Mouse (Mus musculus) embryonic facial prominence, embryonic 15.5 days (tissue): ENCODE results near the gene Bnip2. TPM values are rescaled to one million over a fixed set of nuclear protein-coding genes. Genes with fewer than 3 reads are reported as not detected.

Source experiments
- ATAC-seq: fragments of 200-750 bp; cut with Nextera tagmentation; 2 replicates; pipeline ENCODE4 v1.8.0; 2017; ENCODE audit warnings: low read depth, moderate TSS enrichment; ENCODE audit not compliant: insufficient number of reproducible peaks, low FRiP score, low TSS enrichment
- H3K27ac ChIP-seq: fragments of 300-500 bp; sonication (generic); replicated peaks from 2 replicates; pipeline ENCODE4 v1.5.1; 2015; ENCODE audit warnings: mild to moderate bottlenecking, inconsistent platforms
- H3K27me3 ChIP-seq: fragments of 300-500 bp; sonication (generic); 2 replicates; pipeline ENCODE4 v1.6.1; 2015; ENCODE audit warnings: inconsistent platforms
- H3K36me3 ChIP-seq: fragments of 300-500 bp; sonication (generic); 2 replicates; pipeline ENCODE4 v1.6.1; 2015; ENCODE audit warnings: mild to moderate bottlenecking, inconsistent platforms
- H3K4me1 ChIP-seq: fragments of 300-500 bp; sonication (generic); 2 replicates; pipeline ENCODE4 v1.6.1; 2015; ENCODE audit warnings: inconsistent platforms
- H3K4me2 ChIP-seq: fragments of 300-500 bp; sonication (generic); replicated peaks from 2 replicates; pipeline ENCODE4 v1.6.1; 2015; ENCODE audit warnings: mild to moderate bottlenecking, inconsistent platforms
- H3K4me3 ChIP-seq: fragments of 300-500 bp; sonication (generic); replicated peaks from 2 replicates; pipeline ENCODE4 v1.5.1; 2015; ENCODE audit warnings: mild to moderate bottlenecking, inconsistent platforms
- H3K9ac ChIP-seq: fragments of 300-500 bp; sonication (generic); 2 replicates; pipeline ENCODE4 v1.6.1; 2015; ENCODE audit warnings: inconsistent platforms
- H3K9me3 ChIP-seq: fragments of 300-500 bp; sonication (generic); replicated peaks from 2 replicates; pipeline ENCODE4 v1.6.1; 2016; ENCODE audit warnings: inconsistent platforms
- WGBS: fragments of 180-500 bp; shearing (Covaris S2); methylation state at CpG from one replicate; pipeline ENCODE4 v1.1.7; 2015; 5-methylcytosine and 5-hydroxymethylcytosine counted together
- polyA plus RNA-seq: library from polyadenylated mRNA; unstranded; fragments of >200 nt; fragmentation: Nextera tagmentation; extraction: Ambion mirVana; gene quantifications from 2 replicates; pipeline ENCODE4 v1.2.1, GENCODE M21; 2015

Gene Bnip2
- polyA plus RNA-seq, 1 experiment from 2014 or later: 104 TPM

GRCm38 (mm10) chr9:70048751-70049415 lies 59.6 kb downstream of the Bnip2 start:
- H3K4me1 ChIP-seq: peaks cover 17% of the 10 kb centered on the region
- H3K9me3 ChIP-seq: no peaks in the 10 kb centered on the region
- WGBS: 43% methylated on average over 6 of the region's 6 CpGs
- no peak overlapping the region for H3K4me3 ChIP-seq
- no peaks in the 10 kb centered on the region for H3K36me3 ChIP-seq
- no peak for ATAC-seq
- H3K9ac ChIP-seq: no peak overlapping the region
- no peaks in the 10 kb centered on the region for H3K27me3 ChIP-seq
- H3K27ac ChIP-seq: no peak overlapping the region
- no peak overlapping the region for H3K4me2 ChIP-seq

- WGBS: 28% methylated on average over 3 of the region's 3 CpGs
- H3K4me1 ChIP-seq: peaks cover 17% of the 10 kb centered on the region
- ATAC-seq: no peak
- H3K4me2 ChIP-seq: 0 out of 2 replicates have a peak overlapping the region, but pooled peaks have one; percentile 12
- no peaks in the 10 kb centered on the region for H3K36me3 ChIP-seq
- no peak overlapping the region for H3K4me3 ChIP-seq
- H3K27ac ChIP-seq: no peak overlapping the region
- no peaks in the 10 kb centered on the region for H3K27me3 ChIP-seq
- H3K9me3 ChIP-seq: no peaks in the 10 kb centered on the region
- no peak overlapping the region for H3K9ac ChIP-seq
Observed at GRCm38 (mm10) chr9:70049416-70049783, 60.1 kb downstream of the Bnip2 start.

- ATAC-seq: no peak
- no peak overlapping the region for H3K9ac ChIP-seq
- no peaks in the 10 kb centered on the region for H3K36me3 ChIP-seq
Observed at GRCm38 (mm10) chr9:70049839-70050238, 60.6 kb downstream of the Bnip2 start.

DNA sequence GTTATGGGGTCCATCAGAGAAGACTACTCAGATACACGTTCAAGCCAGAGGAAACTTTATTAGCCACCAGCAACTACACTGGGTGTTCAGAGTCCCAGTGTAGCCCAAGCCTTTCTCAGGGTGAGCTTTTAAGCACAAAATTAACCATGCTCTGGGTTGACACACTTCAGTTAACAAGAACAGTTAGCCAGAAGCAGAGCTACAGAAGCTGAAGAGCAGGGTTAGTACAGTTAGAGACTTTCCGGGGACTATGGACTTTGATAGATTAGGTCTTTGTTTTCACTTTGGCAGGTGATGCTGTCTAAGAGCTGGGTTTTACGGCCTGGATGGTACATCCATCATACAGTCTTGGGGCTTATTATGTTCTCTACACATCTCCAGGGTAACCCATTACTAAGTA lies 63.5 kb downstream of the Bnip2 start:
- Histone ChIP-seq H3K4me2 (no peak overlapping the region), H3K4me1 (peaks cover 17% of the 10 kb centered on the region), H3K27me3 (no peaks in the 10 kb centered on the region), H3K36me3 (no peaks in the 10 kb centered on the region), H3K9me3 (no peaks in the 10 kb centered on the region), H3K27ac (no peak overlapping the region), H3K4me3 (no peak overlapping the region), H3K9ac (no peak overlapping the region)
- WGBS: 80% methylated on average over 3 of the region's 3 CpGs
- ATAC-seq: no peak

More at GRCm38 (mm10) chr9:70049839-70050238, 60.6 kb downstream of the Bnip2 start:
- H3K27ac ChIP-seq: no peak overlapping the region
- no peaks in the 10 kb centered on the region for H3K9me3 ChIP-seq
- 9% methylated on average over 8 of the region's 8 CpGs for WGBS
- no peaks in the 10 kb centered on the region for H3K27me3 ChIP-seq
- H3K4me2 ChIP-seq: 0 out of 2 replicates have a peak overlapping the region, but pooled peaks have one; percentile 12
- peaks cover 17% of the 10 kb centered on the region for H3K4me1 ChIP-seq
- H3K4me3 ChIP-seq: no peak overlapping the region

DNA sequence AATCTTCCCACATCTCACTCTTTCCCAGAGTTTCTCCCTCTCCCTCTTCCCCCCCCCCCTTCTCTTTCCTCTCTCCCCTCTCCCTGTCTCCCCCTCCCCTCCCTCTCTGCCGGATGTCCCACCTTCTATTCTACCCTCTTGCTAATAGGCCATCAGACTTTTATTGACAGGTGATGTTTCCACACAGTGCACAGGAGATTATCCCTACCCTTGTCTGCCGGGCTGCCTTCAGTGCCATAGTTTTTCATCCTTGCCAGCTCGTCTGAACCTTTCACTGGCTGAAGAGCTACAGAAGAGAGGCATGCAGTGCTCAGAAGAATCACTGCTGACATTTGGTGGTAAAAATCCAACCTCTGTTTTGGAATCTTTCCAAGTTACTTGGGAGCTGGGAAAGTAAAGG lies 64.1 kb downstream of the Bnip2 start:
- Histone ChIP-seq H3K27me3 (no peaks in the 10 kb centered on the region), H3K9ac (no peak overlapping the region), H3K9me3 (no peaks in the 10 kb centered on the region), H3K4me3 (no peak overlapping the region), H3K4me2 (no peak overlapping the region), H3K36me3 (no peaks in the 10 kb centered on the region), H3K4me1 (peaks cover 17% of the 10 kb centered on the region), H3K27ac (no peak overlapping the region)
- no peak for ATAC-seq
- 46% methylated on average over 3 of the region's 3 CpGs for WGBS

Other genes starting within 250 kb of the Bnip2 start
- not detected in 2 replicates for gene Foxb1, start 228.5 kb upstream of the Bnip2 start, polyA plus RNA-seq
- 167 and 172 TPM in 2 replicates for gene Gtf2a2, start 23.1 kb downstream of the Bnip2 start, polyA plus RNA-seq
- gene Gcnt3, start 48.6 kb downstream of the Bnip2 start, polyA plus RNA-seq: 0.16 and 0.23 TPM in 2 replicates
- 12.5 and 13.8 TPM in 2 replicates for gene Fam81a, start 153.1 kb downstream of the Bnip2 start, polyA plus RNA-seq
- gene Myo1e, start 217.9 kb downstream of the Bnip2 start, polyA plus RNA-seq: 25.7 and 26.4 TPM in 2 replicates